Mouse (Mus musculus) neural tube, embryonic 11.5 days (tissue): ENCODE measurements at regions not wholly inside any gene's neighbourhood (a gene's known extent, or its start where the extent isn't known, plus 50 kb on each side); places are given as distances from the start of the nearest gene placed in this dataset.
A peak's percentile ranks its signal among the peaks of the same experiment; 100 is the strongest.

ENCODE experiments used
- ATAC-seq: fragments of 200-750 bp; cut with Nextera tagmentation; 2 replicates; pipeline ENCODE4 v1.8.0; 2017; ENCODE audit warnings: moderate number of reproducible peaks, mild to moderate bottlenecking, moderate TSS enrichment, moderate library complexity; ENCODE audit not compliant: insufficient read depth, low FRiP score, low TSS enrichment
- DNase-seq: peaks from one replicate; pipeline ENCODE4 v3.0.0-alpha.2; 2015; ENCODE audit warnings: low spot score
- H3K27ac ChIP-seq: fragments of 300-500 bp; sonication (generic); 2 replicates; pipeline ENCODE4 v1.5.1; 2014; ENCODE audit warnings: low read depth, mild to moderate bottlenecking, low read length
- H3K27me3 ChIP-seq: fragments of 300-500 bp; sonication (generic); 2 replicates; pipeline ENCODE4 v1.6.1; 2014; ENCODE audit warnings: mild to moderate bottlenecking, low read length, mixed read lengths; ENCODE audit not compliant: control insufficient read depth, insufficient read depth
- H3K36me3 ChIP-seq: fragments of 300-500 bp; sonication (generic); 2 replicates; pipeline ENCODE4 v1.6.1; 2014; ENCODE audit warnings: mild to moderate bottlenecking, low read length, moderate library complexity, mixed read lengths; ENCODE audit not compliant: control insufficient read depth, insufficient read depth
- H3K4me1 ChIP-seq: fragments of 300-500 bp; sonication (generic); 2 replicates; pipeline ENCODE4 v1.6.1; 2014; ENCODE audit warnings: low read length, mixed read lengths; ENCODE audit not compliant: control insufficient read depth, insufficient read depth
- H3K4me2 ChIP-seq: fragments of 300-500 bp; sonication (generic); 2 replicates; pipeline ENCODE4 v1.6.1; 2014; ENCODE audit warnings: low read depth, mild to moderate bottlenecking, moderate library complexity
- H3K4me3 ChIP-seq: fragments of 300-500 bp; sonication (generic); 2 replicates; pipeline ENCODE4 v1.5.1; 2014; ENCODE audit warnings: low read depth, low read length
- H3K9ac ChIP-seq: fragments of 300-500 bp; sonication (generic); 2 replicates; pipeline ENCODE4 v1.6.1; 2014; ENCODE audit warnings: mild to moderate bottlenecking, low read length
- H3K9me3 ChIP-seq: fragments of 300-500 bp; sonication (generic); 2 replicates; pipeline ENCODE4 v1.6.1; 2016; ENCODE audit warnings: low read length; ENCODE audit not compliant: control insufficient read depth
- WGBS: fragments of 180-500 bp; shearing (Covaris S2); extraction: QIAGEN DNeasy Blood & Tissue Kit; methylation state at CpG from one replicate; pipeline ENCODE4 v1.1.7; 2014; 5-methylcytosine and 5-hydroxymethylcytosine counted together

- Histone ChIP-seq H3K4me3 (no peak overlapping the region), H3K27me3 (no peaks in the 10 kb centered on the region), H3K9ac (no peak overlapping the region), H3K4me2 (no peak overlapping the region), H3K4me1 (no peaks in the 10 kb centered on the region), H3K36me3 (no peaks in the 10 kb centered on the region), H3K27ac (no peak overlapping the region), H3K9me3 (no peaks in the 10 kb centered on the region)
- WGBS: 82% methylated on average over 2 of the region's 2 CpGs
- DNase-seq (no peak), ATAC-seq (no peak)
Measured at GRCm38 (mm10) chr9:117967080-117967479, 73.2 kb upstream of the Azi2 start.

- H3K9me3 ChIP-seq: no peaks in the 10 kb centered on the region
- peak; percentile 22 for DNase-seq
- no peaks in the 10 kb centered on the region for H3K36me3 ChIP-seq
- H3K9ac ChIP-seq: no peak overlapping the region
- no peak; the same call in 1 of the 2 replicates for ATAC-seq
- H3K4me2 ChIP-seq: no peak overlapping the region
- WGBS: 68% methylated on average over 10 of the region's 10 CpGs
- H3K27me3 ChIP-seq: no peaks in the 10 kb centered on the region
- H3K4me3 ChIP-seq: no peak overlapping the region
- no peak overlapping the region for H3K27ac ChIP-seq
- H3K4me1 ChIP-seq: no peaks in the 10 kb centered on the region
Measured at GRCm38 (mm10) chr9:117966326-117966989, 73.8 kb upstream of the Azi2 start.

GRCm38 (mm10) chr9:117962088-117963030 lies 77.9 kb upstream of the Azi2 start:
- Histone ChIP-seq H3K9ac (no peak overlapping the region), H3K27me3 (no peaks in the 10 kb centered on the region), H3K9me3 (no peaks in the 10 kb centered on the region), H3K4me2 (no peak overlapping the region), H3K4me1 (no peaks in the 10 kb centered on the region), H3K4me3 (no peak overlapping the region), H3K27ac (no peak overlapping the region), H3K36me3 (no peaks in the 10 kb centered on the region)
- DNase-seq (no peak), ATAC-seq (no peak)
- 64% methylated on average over 9 of the region's 9 CpGs for WGBS

GRCm38 (mm10) chr9:117959845-117960244 lies 80.5 kb upstream of the Azi2 start:
- Histone ChIP-seq H3K4me3 (no peak overlapping the region), H3K9ac (no peak overlapping the region), H3K36me3 (no peaks in the 10 kb centered on the region), H3K4me1 (no peaks in the 10 kb centered on the region), H3K27me3 (no peaks in the 10 kb centered on the region), H3K9me3 (no peaks in the 10 kb centered on the region), H3K4me2 (no peak overlapping the region), H3K27ac (no peak overlapping the region)
- WGBS: 99% methylated on average over 2 of the region's 2 CpGs
- no peak for ATAC-seq
- no peak for DNase-seq

- ATAC-seq (no peak), DNase-seq (no peak)
- no peak overlapping the region for H3K27ac ChIP-seq
- no peaks in the 10 kb centered on the region for H3K36me3 ChIP-seq
- no peaks in the 10 kb centered on the region for H3K27me3 ChIP-seq
- H3K9me3 ChIP-seq: no peaks in the 10 kb centered on the region
- H3K4me3 ChIP-seq: no peak overlapping the region
- 84% methylated on average over 2 of the region's 2 CpGs for WGBS
- no peak overlapping the region for H3K4me2 ChIP-seq
- H3K9ac ChIP-seq: no peak overlapping the region
- no peaks in the 10 kb centered on the region for H3K4me1 ChIP-seq
Measured at GRCm38 (mm10) chr9:117957195-117957594, 83.1 kb upstream of the Azi2 start.

GRCm38 (mm10) chr9:117956691-117957090 lies 83.6 kb upstream of the Azi2 start:
- 61% methylated on average over 2 of the region's 2 CpGs for WGBS
- Histone ChIP-seq H3K4me3 (no peak overlapping the region), H3K27ac (no peak overlapping the region), H3K9me3 (no peaks in the 10 kb centered on the region), H3K4me2 (no peak overlapping the region), H3K36me3 (no peaks in the 10 kb centered on the region), H3K9ac (no peak overlapping the region), H3K4me1 (no peaks in the 10 kb centered on the region), H3K27me3 (no peaks in the 10 kb centered on the region)
- ATAC-seq: no peak
- no peak for DNase-seq

GRCm38 (mm10) chr9:117927466-117927847 lies 112.8 kb upstream of the Azi2 start:
- no peaks in the 10 kb centered on the region for H3K9me3 ChIP-seq
- no peaks in the 10 kb centered on the region for H3K4me1 ChIP-seq
- H3K4me2 ChIP-seq: no peak overlapping the region
- 89% methylated on average over 7 of the region's 7 CpGs for WGBS
- no peak overlapping the region for H3K27ac ChIP-seq
- H3K4me3 ChIP-seq: no peak overlapping the region
- no peaks in the 10 kb centered on the region for H3K36me3 ChIP-seq
- no peak for DNase-seq
- no peak for ATAC-seq
- no peak overlapping the region for H3K9ac ChIP-seq
- H3K27me3 ChIP-seq: no peaks in the 10 kb centered on the region

- Histone ChIP-seq H3K36me3 (no peaks in the 10 kb centered on the region), H3K4me2 (no peak overlapping the region), H3K4me1 (no peaks in the 10 kb centered on the region), H3K27me3 (no peaks in the 10 kb centered on the region), H3K27ac (no peak overlapping the region), H3K9ac (no peak overlapping the region), H3K9me3 (no peaks in the 10 kb centered on the region), H3K4me3 (no peak overlapping the region)
- ATAC-seq (no peak), DNase-seq (no peak)
- WGBS: 84% methylated on average over 5 of the region's 5 CpGs
Measured at GRCm38 (mm10) chr9:117926700-117927465, 113.4 kb upstream of the Azi2 start.
